Mouse (Mus musculus) midbrain, embryonic 11.5 days (tissue): Measurements from ENCODE around the gene Stard13. TPM values are rescaled to one million over a fixed set of nuclear protein-coding genes. Genes with fewer than 3 reads are reported as not detected.

ENCODE experiments used
- ATAC-seq: fragments of 200-750 bp; cut with Nextera tagmentation; 2 replicates; pipeline ENCODE4 v1.8.0; 2017; ENCODE audit warnings: moderate TSS enrichment, moderate library complexity; ENCODE audit not compliant: low FRiP score
- DNase-seq: peaks from one replicate; pipeline ENCODE4 v3.0.0; 2015; ENCODE audit warnings: low spot score; ENCODE audit errors: missing footprints
- H3K27ac ChIP-seq: fragments of 300-500 bp; sonication (generic); 2 replicates; pipeline ENCODE4 v1.5.1; 2014; ENCODE audit warnings: low read depth, low read length
- H3K27me3 ChIP-seq: fragments of 300-500 bp; sonication (generic); 2 replicates; pipeline ENCODE4 v1.6.1; 2014; ENCODE audit warnings: mild to moderate bottlenecking, low read length, moderate library complexity, mixed read lengths; ENCODE audit not compliant: control insufficient read depth, insufficient read depth
- H3K36me3 ChIP-seq: fragments of 300-500 bp; sonication (generic); 2 replicates; pipeline ENCODE4 v1.6.1; 2014; ENCODE audit warnings: mild to moderate bottlenecking, low read length, moderate library complexity, mixed read lengths; ENCODE audit not compliant: control insufficient read depth, insufficient read depth
- H3K4me1 ChIP-seq: fragments of 300-500 bp; sonication (generic); 2 replicates; pipeline ENCODE4 v1.6.1; 2014; ENCODE audit warnings: low read length; ENCODE audit not compliant: control insufficient read depth, insufficient read depth
- H3K4me2 ChIP-seq: fragments of 300-500 bp; sonication (generic); 2 replicates; pipeline ENCODE4 v1.6.1; 2014; ENCODE audit warnings: mild to moderate bottlenecking, moderate library complexity
- H3K4me3 ChIP-seq: fragments of 300-500 bp; sonication (generic); 2 replicates; pipeline ENCODE4 v1.5.1; 2014; ENCODE audit warnings: low read depth, low read length
- H3K9ac ChIP-seq: fragments of 300-500 bp; sonication (generic); 2 replicates; pipeline ENCODE4 v1.6.1; 2014; ENCODE audit warnings: low read length
- H3K9me3 ChIP-seq: fragments of 300-500 bp; sonication (generic); 2 replicates; pipeline ENCODE4 v1.6.1; 2016; ENCODE audit warnings: low read length; ENCODE audit not compliant: control insufficient read depth
- WGBS: fragments of 180-500 bp; shearing (Covaris S2); extraction: QIAGEN DNeasy Blood & Tissue Kit; methylation state at CpG from one replicate; pipeline ENCODE4 v1.1.7; 2014; 5-methylcytosine and 5-hydroxymethylcytosine counted together
- polyA plus RNA-seq: library from polyadenylated mRNA; unstranded; fragments of >200 nt; fragmentation: Nextera tagmentation; extraction: Ambion mirVana; gene quantifications from 2 replicates; pipeline ENCODE4 v1.2.1, GENCODE M21; 2014

Stard13 gene
- polyA plus RNA-seq, 1 experiment from 2014 or later = 2.9 TPM

- Histone ChIP-seq H3K27ac (no peak overlapping the region), H3K9ac (no peak overlapping the region), H3K36me3 (no peaks in the 10 kb centered on the region), H3K4me3 (no peak overlapping the region), H3K4me2 (no peak overlapping the region), H3K9me3 (no peaks in the 10 kb centered on the region; the same call in 1 of the 2 replicates), H3K4me1 (no peaks in the 10 kb centered on the region), H3K27me3 (no peaks in the 10 kb centered on the region)
- 89% methylated on average over 7 of the region's 7 CpGs for WGBS
- no peak for ATAC-seq
- DNase-seq = no peak
Observed at GRCm38 (mm10) chr5:151046917-151047316, 186.7 kb downstream of the Stard13 start.

- no peak overlapping the region for H3K9ac ChIP-seq
- no peak overlapping the region for H3K4me2 ChIP-seq
- no peak overlapping the region for H3K27ac ChIP-seq
- no peaks in the 10 kb centered on the region for H3K9me3 ChIP-seq
- no peaks in the 10 kb centered on the region for H3K4me1 ChIP-seq
- H3K4me3 ChIP-seq = no peak overlapping the region
- no peaks in the 10 kb centered on the region for H3K27me3 ChIP-seq
- WGBS = 94% methylated on average over 6 of the region's 6 CpGs
- H3K36me3 ChIP-seq = no peaks in the 10 kb centered on the region
- DNase-seq (no peak), ATAC-seq (no peak)
Observed at GRCm38 (mm10) chr5:151046131-151046530, 187.5 kb downstream of the Stard13 start.

- Histone ChIP-seq H3K4me3 (no peak overlapping the region), H3K4me2 (no peak overlapping the region), H3K27ac (no peak overlapping the region), H3K4me1 (no peaks in the 10 kb centered on the region), H3K9me3 (no peaks in the 10 kb centered on the region), H3K27me3 (no peaks in the 10 kb centered on the region), H3K9ac (no peak overlapping the region), H3K36me3 (no peaks in the 10 kb centered on the region)
- DNase-seq = no peak
- 93% methylated on average over 5 of the region's 5 CpGs for WGBS
- no peak for ATAC-seq
Observed at GRCm38 (mm10) chr5:151042911-151043310, 190.7 kb downstream of the Stard13 start.

GRCm38 (mm10) chr5:151037871-151038270 is 195.8 kb downstream of the Stard13 start:
- H3K4me2 ChIP-seq = no peak overlapping the region
- H3K4me3 ChIP-seq = no peak overlapping the region
- H3K9ac ChIP-seq = no peak overlapping the region
- no peaks in the 10 kb centered on the region for H3K4me1 ChIP-seq
- H3K36me3 ChIP-seq = no peaks in the 10 kb centered on the region
- H3K9me3 ChIP-seq = no peaks in the 10 kb centered on the region
- no peaks in the 10 kb centered on the region for H3K27me3 ChIP-seq
- ATAC-seq = no peak
- DNase-seq = peak; percentile 26
- H3K27ac ChIP-seq = no peak overlapping the region
- 88% methylated on average over 7 of the region's 7 CpGs for WGBS

- Histone ChIP-seq H3K27ac (no peak overlapping the region), H3K36me3 (no peaks in the 10 kb centered on the region), H3K9ac (no peak overlapping the region), H3K4me1 (no peaks in the 10 kb centered on the region), H3K9me3 (no peaks in the 10 kb centered on the region), H3K4me2 (no peak overlapping the region), H3K27me3 (no peaks in the 10 kb centered on the region), H3K4me3 (no peak overlapping the region)
- DNase-seq (no peak), ATAC-seq (no peak)
- 77% methylated on average over 9 of the region's 9 CpGs for WGBS
Observed at GRCm38 (mm10) chr5:151034715-151035512, 198.7 kb downstream of the Stard13 start.

GRCm38 (mm10) chr5:151028906-151029305 is 204.7 kb downstream of the Stard13 start:
- ATAC-seq (no peak), DNase-seq (no peak)
- H3K27me3 ChIP-seq = no peaks in the 10 kb centered on the region
- no peaks in the 10 kb centered on the region for H3K4me1 ChIP-seq
- H3K4me3 ChIP-seq = no peak overlapping the region
- H3K9me3 ChIP-seq = no peaks in the 10 kb centered on the region
- no peak overlapping the region for H3K27ac ChIP-seq
- H3K9ac ChIP-seq = no peak overlapping the region
- H3K4me2 ChIP-seq = no peak overlapping the region
- 74% methylated on average over 6 of the region's 6 CpGs for WGBS
- no peaks in the 10 kb centered on the region for H3K36me3 ChIP-seq

- Histone ChIP-seq H3K4me2 (no peak overlapping the region), H3K36me3 (no peaks in the 10 kb centered on the region), H3K27me3 (no peaks in the 10 kb centered on the region), H3K27ac (no peak overlapping the region), H3K4me1 (0 out of 2 replicates have a peak, but pooled peaks cover 3% of the 10 kb centered on the region), H3K4me3 (no peak overlapping the region), H3K9me3 (no peaks in the 10 kb centered on the region), H3K9ac (no peak overlapping the region)
- ATAC-seq (peak; percentile 81), DNase-seq (peak; percentile 73)
- 45% methylated on average over 7 of the region's 7 CpGs for WGBS
Observed at GRCm38 (mm10) chr5:151027171-151027570, 206.5 kb downstream of the Stard13 start.

- Histone ChIP-seq H3K4me3 (no peak overlapping the region), H3K27ac (no peak overlapping the region), H3K9me3 (no peaks in the 10 kb centered on the region), H3K27me3 (no peaks in the 10 kb centered on the region), H3K4me1 (0 out of 2 replicates have a peak, but pooled peaks cover 3% of the 10 kb centered on the region), H3K9ac (no peak overlapping the region), H3K36me3 (no peaks in the 10 kb centered on the region), H3K4me2 (no peak overlapping the region)
- DNase-seq = no peak
- 90% methylated on average over 4 of the region's 4 CpGs for WGBS
- ATAC-seq = no peak
Observed at GRCm38 (mm10) chr5:151026069-151026468, 207.6 kb downstream of the Stard13 start.

GRCm38 (mm10) chr5:151024483-151024882 is 209.2 kb downstream of the Stard13 start:
- Histone ChIP-seq H3K27ac (no peak overlapping the region), H3K9ac (no peak overlapping the region), H3K9me3 (no peaks in the 10 kb centered on the region), H3K4me1 (0 out of 2 replicates have a peak, but pooled peaks cover 3% of the 10 kb centered on the region), H3K4me2 (no peak overlapping the region), H3K4me3 (no peak overlapping the region), H3K36me3 (no peaks in the 10 kb centered on the region), H3K27me3 (no peaks in the 10 kb centered on the region)
- 82% methylated on average over 2 of the region's 2 CpGs for WGBS
- no peak for ATAC-seq
- no peak for DNase-seq
